Mouse (Mus musculus) C2C12 (cell line): ENCODE results near the gene Rgs6.

ENCODE experiments used
- CTCF ChIP-seq: IDR thresholded peaks from one replicate; pipeline ENCODE4 v1.5.1; 2011; ENCODE audit not compliant: control insufficient read depth, insufficient read depth, insufficient read length
- FOSL1 ChIP-seq: IDR thresholded peaks from one replicate; pipeline ENCODE4 v1.8.0; 2011; ENCODE audit warnings: mild to moderate bottlenecking, low read length; ENCODE audit not compliant: poor library complexity, insufficient read depth, severe bottlenecking
- MAX ChIP-seq: IDR thresholded peaks from one replicate; pipeline ENCODE4 v1.6.1; 2011; ENCODE audit warnings: mild to moderate bottlenecking, control low read depth
- MYOD1 ChIP-seq: IDR thresholded peaks from one replicate; pipeline ENCODE4 v1.6.1; 2011; ENCODE audit warnings: low read depth; ENCODE audit not compliant: control insufficient read depth, insufficient read length

DNA sequence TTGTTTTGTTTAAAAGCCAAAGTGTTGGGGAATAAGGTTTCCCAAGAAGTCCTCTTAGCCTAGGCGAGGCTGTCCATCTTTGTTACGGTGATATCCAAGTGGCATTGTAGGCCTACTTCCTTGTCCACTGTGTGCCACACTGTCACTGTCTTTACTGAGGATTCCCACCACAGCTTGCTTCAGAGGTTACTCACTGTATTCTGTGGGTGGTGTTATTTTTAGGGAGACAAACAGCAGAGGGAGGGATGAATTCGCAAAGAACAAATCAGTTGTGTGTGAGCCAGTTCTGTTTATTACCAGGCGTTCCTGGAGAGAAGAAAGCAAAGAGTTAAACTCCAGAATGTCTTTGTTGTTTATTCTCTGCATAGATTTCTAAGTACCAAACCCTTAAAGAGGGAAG is 537.2 kb downstream of the Rgs6 start:
- no peak for TF ChIP-seq CTCF
- TF ChIP-seq MAX = no peak
- TF ChIP-seq MYOD1 = no peak
- TF ChIP-seq FOSL1 = no peak
